Mouse (Mus musculus) 3134 (cell line): ENCODE results near the gene Eif2ak3.

Experiments used
- DNase-seq: peaks from one replicate; pipeline ENCODE4 v3.0.0-alpha.2; 2011; ENCODE audit warnings: low spot score; ENCODE audit not compliant: insufficient read length; ENCODE audit errors: extremely low read depth

Eif2ak3 gene

DNA sequence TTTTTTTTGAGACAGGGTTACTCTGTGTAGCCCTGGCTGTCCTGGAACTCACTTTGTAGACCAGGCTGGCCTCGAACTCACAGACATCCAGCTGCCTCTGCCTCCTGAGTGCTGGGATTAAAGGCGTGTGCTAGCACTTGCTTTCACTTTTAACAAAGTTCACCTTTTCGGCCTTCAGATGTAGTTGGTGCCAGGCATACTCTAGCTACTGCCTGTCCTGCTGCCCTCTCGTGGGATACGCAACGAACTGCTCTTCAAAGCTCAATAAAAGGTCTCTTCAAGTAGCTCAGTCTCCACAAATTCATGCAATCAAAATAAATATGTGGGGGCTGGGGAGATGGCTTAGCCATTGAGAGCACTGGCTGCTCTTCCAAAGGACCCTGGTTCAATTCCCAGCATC, 53.9 kb downstream of the Eif2ak3 start:
- DNase-seq, result no peak

DNA sequence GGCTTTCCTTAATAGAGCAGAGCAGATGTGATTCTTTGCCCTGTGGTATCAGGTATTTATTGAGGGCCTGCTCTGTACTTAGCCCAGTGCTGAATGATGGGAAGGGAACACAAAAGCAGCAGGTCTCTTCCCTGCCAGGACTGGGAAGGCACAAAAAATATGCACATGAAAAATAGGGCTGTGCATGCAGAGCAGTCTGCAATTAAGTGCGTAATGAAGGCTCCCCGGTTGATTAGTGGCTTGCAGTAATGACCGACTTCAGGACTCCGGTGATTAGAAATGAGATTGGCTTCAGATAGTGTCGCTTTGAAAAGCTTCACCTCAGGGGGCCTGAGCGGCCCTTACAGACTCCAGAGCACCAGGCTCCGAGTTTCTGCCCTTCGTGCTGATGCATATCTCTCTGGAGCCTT, 55.3 kb downstream of the Eif2ak3 start:
- no peak for DNase-seq

DNA sequence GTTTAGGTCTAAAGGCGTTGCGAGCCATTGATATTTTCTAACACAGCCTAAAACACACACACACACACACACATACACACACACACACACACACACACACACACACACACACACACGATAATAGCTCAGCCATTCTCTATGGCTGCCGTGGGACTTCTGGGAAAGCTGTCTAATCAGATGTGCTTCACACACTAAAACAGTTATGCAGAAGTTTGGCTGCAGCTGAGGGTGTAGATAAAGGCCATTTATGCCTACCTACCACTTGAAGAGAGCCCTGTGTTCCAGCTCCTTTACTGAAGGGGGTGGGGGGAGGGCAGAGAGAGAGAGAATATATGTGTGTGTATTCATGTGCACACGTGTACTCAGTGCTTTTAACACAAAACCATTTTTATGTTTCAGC, 59.4 kb downstream of the Eif2ak3 start:
- DNase-seq, result no peak

DNA sequence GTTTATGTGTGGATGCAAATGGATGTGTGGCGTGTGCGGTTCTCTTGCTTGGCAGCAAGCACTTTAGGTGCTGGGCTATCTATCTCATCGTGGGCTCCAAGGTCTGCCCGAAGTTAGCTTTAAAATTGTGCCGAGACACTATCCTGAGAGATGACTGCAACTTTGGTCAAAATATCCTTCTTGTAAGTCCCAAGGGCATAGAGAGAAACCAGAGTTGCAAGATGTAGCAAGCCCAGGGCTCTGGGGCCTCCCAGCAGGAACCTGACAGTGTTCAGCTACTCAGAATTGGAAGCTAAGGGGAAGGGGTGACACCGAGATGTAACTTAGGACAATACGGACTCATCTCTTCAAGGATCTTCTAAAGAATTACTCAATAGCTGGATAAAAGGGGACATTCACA, 65.3 kb downstream of the Eif2ak3 start:
- DNase-seq, result no peak

DNA sequence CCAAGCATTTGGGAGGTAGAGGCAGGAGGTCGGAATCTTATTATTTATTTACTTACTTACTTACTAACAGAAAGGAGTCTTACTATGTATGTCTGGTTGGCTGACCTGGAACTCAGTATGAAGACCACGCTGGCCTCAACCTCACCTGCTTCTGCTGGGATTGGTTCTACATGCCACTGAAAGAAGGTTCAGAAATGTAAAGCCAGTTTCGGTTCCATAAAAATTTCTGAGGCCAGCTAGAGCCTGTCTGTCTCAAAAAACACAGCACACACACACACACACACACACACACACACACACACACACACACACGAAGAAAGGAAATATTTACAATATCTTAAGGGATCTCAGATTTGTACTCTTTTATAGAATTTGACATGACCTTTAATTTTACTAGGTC, 66.0 kb downstream of the Eif2ak3 start:
- DNase-seq, result no peak

DNA sequence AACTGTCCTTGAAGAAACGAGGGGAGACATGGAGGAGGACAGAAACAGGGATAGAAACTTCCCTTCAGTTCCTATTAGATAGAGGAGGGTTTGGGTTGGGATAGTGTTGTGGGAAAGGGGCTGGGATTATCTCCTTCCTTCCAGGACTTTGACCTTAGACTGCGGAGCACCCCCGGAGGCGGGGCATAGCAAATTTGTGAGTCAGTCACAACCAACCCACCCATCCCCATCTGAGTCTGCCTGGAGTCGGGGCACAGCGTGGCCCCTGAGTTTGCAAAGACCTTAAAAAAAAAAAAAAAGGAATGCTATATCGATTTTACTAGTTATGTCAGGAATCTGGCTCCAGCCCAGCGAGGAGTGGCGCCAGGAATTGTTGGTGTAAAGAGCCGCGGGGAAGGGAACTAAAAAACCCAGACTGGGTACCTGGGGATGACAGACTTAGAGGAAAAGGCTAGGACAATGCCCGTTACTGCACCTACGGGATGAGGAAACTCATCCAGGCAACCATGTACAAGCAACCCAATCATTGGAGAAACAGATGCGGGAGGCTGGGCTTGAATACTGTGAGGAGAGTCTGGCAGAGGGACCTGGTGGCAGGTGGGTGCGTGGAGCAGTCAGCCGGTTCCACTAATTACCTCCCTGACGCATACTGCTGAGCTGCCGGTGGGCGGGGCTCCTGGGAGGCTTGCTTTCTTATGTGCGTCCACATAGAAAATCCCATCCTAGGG, 67.5 kb downstream of the Eif2ak3 start:
- no peak for DNase-seq

DNA sequence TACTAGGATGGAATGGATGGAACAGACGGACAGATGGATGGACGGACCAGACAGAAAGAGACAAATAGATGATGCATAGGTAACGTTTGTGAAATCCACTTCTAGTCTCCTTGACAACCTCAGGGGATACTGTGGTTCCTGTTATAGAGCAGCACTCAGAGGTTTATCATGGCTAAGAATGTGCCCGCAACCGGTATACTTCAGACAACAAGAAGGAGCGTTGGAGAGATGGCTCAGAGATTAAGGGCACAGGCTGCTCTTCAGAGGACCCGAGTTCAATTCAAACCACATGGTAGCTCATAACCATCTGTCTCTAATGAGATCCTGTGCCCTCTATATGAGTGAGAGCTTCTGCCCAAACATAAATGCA, 68.1 kb downstream of the Eif2ak3 start:
- DNase-seq, result no peak

DNA sequence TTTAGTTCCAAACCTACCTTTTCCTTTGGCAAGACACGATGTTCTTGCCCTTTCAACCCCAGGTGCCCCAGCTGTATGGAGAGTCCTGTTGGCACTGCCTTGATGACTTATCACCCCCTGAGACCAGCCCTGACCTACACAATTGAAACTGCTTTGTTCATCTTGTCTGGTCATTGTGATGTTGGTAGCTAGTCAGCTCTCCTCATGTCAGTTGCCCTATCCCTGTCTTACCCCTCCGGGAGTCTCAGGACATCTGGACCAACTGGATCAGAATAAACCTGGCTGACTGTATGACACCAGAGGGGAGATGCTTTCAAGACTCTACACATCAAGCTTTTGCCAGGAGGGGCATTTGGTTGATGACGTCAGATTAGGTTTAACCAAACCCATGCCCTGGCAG, 74.5 kb downstream of the Eif2ak3 start, which contains the start of gene Tex37:
TSS of gene Tex37 (minus strand) at position 101 of the 400 bp plus-strand sequence.
- DNase-seq, result no peak

DNA sequence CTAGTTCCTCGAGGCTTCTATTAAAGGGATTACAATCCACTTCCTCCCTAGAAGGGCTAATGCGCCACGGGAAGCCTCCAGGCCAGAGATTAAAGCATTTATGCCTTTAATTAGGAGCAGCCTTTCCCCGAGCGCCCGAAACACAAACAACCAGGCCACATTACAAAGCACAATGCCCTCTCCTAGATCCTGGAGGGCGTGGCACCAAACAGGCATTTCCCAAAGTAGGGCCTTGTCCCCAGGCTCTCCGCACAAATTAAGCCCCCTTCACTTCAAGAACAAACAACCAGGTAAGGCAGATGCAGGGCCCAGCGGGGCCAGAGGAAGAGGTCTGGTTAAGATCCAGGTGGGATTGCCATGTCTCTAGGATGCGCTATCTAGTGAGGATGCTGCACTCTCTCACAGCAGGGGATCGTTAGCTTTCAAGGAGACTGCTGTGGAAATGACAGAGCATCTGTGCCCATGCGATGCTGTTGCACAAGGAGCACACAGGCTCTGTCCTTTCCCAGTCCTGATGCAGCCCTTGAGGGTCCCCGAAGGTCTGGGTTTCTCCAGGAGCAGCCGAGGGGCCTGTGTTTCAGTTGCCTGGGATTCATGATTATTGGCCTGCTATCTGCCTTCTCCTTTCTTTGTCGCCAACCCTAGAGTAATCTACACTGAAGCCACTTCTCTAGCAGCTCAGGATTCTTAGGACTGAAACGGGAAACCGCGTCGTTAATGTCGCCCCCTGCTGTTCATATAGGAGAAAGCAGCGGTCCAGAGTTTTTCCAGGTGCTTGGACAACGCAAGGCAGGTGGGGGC, 77.2 kb downstream of the Eif2ak3 start:
- DNase-seq, result no peak

DNA sequence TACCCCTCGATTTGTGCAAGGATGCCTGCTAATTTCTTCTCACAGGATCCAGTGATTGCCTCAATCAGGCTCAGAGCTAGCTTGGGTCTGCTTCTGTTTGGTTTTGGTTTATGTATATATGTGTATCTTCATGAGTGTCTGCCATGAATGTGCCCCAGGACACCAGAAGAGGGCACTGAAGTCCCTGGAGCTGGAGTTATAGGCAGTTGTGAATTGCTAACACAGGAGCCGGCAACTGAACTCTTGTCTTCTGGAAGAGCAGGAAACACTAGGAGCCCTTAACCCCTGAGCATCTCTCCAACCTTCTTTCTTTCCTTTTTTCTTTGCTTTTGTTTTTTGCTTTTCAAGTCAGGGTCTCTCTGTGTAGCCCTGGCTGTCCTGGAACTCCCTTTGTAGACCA, 87.5 kb downstream of the Eif2ak3 start:
- no peak for DNase-seq

DNA sequence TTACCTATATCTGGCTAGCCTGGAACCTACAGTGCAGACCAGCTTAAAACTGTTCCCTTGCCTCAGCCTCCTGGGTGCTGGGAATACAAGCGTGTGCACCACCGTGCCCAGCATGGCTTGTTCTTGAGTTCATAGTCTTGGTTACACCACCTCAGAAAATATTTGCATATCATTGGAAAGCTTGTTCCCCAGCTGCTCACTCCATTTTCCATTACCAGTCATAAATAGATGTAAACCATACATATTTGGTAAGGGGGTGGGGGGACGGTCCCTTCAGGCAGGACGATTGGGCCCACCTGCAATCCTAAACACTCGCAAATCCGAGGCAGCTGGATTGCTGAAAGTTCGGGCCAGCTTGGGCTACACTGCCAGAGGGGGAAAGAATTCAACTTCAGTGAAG, 109.0 kb downstream of the Eif2ak3 start:
- no peak for DNase-seq

DNA sequence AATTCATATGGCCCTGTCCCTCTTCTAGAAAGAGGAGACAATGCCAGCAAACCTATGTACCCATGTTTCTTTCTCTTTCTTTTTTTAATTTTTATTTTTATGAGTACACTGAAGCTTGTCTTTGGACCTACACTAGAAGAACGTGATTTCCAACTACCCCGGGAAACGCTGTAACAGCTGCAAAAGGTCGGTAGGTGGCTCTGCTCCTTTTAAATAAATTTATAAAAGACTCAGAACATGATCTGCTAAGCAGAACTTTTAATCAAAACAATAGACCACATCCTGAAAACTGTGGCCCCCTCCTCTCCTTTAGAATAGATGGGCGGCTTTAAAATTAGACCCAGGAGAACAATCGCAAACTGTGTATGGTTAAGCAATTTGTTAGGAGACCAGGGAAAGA, 109.7 kb downstream of the Eif2ak3 start:
- no peak for DNase-seq
